Mouse (Mus musculus) MEL (cell line): ENCODE data around the gene Gm3285. TPM values are rescaled to one million over a fixed set of nuclear protein-coding genes. Genes with fewer than 3 reads are reported as not detected.

ENCODE experiments used
- DNase-seq: peaks from one replicate; pipeline ENCODE4 v3.0.0; 2011; ENCODE audit warnings: low read depth, low spot score
- H3K27ac ChIP-seq: 2 replicates; pipeline ENCODE4 v1.5.1; 2012; ENCODE audit warnings: low read depth, mild to moderate bottlenecking, control low read depth, low read length, moderate library complexity; ENCODE audit not compliant: control insufficient read depth
- H3K27me3 ChIP-seq, 2 experiments: fragments of 150-350 bp in 1 of 2; sonication (generic) in 1 of 2; 2 replicates each; pipeline ENCODE4 v1.6.1; 2012; ENCODE audit warnings: low read length in 2 of 2, mild to moderate bottlenecking in 2 of 2, improper control_type of control experiment in 1 of 2, moderate library complexity in 1 of 2; ENCODE audit not compliant: insufficient read depth in 2 of 2, control insufficient read depth in 1 of 2
- H3K36me3 ChIP-seq, 2 experiments: 2 replicates each; pipeline ENCODE4 v1.6.1; 2012 to 2014; ENCODE audit warnings: low read length in 2 of 2, improper control_type of control experiment in 1 of 2, inconsistent platforms in 1 of 2, mild to moderate bottlenecking in 1 of 2; ENCODE audit not compliant: insufficient read depth in 2 of 2, control insufficient read depth in 1 of 2
- H3K4me1 ChIP-seq, 2 experiments: fragments of 150-350 bp in 1 of 2; sonication (generic) in 1 of 2; 2 replicates each; pipeline ENCODE4 v1.6.1; 2012; ENCODE audit warnings: low read length in 2 of 2, improper control_type of control experiment in 1 of 2, mild to moderate bottlenecking in 1 of 2; ENCODE audit not compliant: insufficient read depth in 2 of 2, control insufficient read depth in 1 of 2
- H3K4me3 ChIP-seq, 2 experiments: fragments of 150-350 bp in 1 of 2; sonication (generic) in 1 of 2; 2 replicates each; pipeline ENCODE4 v1.5.1; 2012; ENCODE audit warnings: low read depth in 2 of 2, low read length in 2 of 2, mild to moderate bottlenecking in 2 of 2, moderate library complexity in 2 of 2, control low read depth in 1 of 2, improper control_type of control experiment in 1 of 2; ENCODE audit not compliant: control insufficient read depth in 1 of 2, insufficient read depth in 1 of 2
- H3K79me2 ChIP-seq: 2 replicates; pipeline ENCODE4 v1.6.1; 2012; ENCODE audit warnings: mild to moderate bottlenecking, low read length, moderate library complexity; ENCODE audit not compliant: control insufficient read depth, poor library complexity, insufficient read depth
- H3K9ac ChIP-seq: 2 replicates; pipeline ENCODE4 v1.6.1; 2012; ENCODE audit warnings: low read depth, mild to moderate bottlenecking, control low read depth, low read length, moderate library complexity; ENCODE audit not compliant: control insufficient read depth, poor library complexity, severe bottlenecking
- H3K9me3 ChIP-seq: fragments of 150-350 bp; sonication (generic); replicated peaks from 2 replicates; pipeline ENCODE4 v1.6.1; 2012; ENCODE audit warnings: mild to moderate bottlenecking, low read length, improper control_type of control experiment, moderate library complexity; ENCODE audit not compliant: insufficient read depth
- CHD2 ChIP-seq: IDR thresholded peaks from 2 replicates; pipeline ENCODE4 v1.6.1; 2011; ENCODE audit warnings: low read length, improper control_type of control experiment
- E2F4 ChIP-seq: IDR thresholded peaks from 2 replicates; pipeline ENCODE4 v1.6.1; 2011; ENCODE audit warnings: low read depth, low read length, improper control_type of control experiment, borderline replicate concordance
- ELF1 ChIP-seq: IDR thresholded peaks from 2 replicates; pipeline ENCODE4 v1.6.1; 2014; ENCODE audit warnings: low read depth, mild to moderate bottlenecking, inconsistent platforms, low read length, improper control_type of control experiment, moderate library complexity
- EP300 ChIP-seq, 2 experiments: IDR thresholded peaks; 2 replicates each; pipeline ENCODE4 v1.6.1; 2011; ENCODE audit warnings: improper control_type of control experiment in 2 of 2, low read length in 2 of 2, low read depth in 1 of 2, mild to moderate bottlenecking in 1 of 2
- HCFC1 ChIP-seq: IDR thresholded peaks from 2 replicates; pipeline ENCODE4 v1.6.1; 2012; ENCODE audit warnings: low read depth, mild to moderate bottlenecking, inconsistent platforms, low read length, improper control_type of control experiment, moderate library complexity
- MAFK ChIP-seq: IDR thresholded peaks from 2 replicates; pipeline ENCODE4 v1.6.1; 2011; ENCODE audit warnings: low read depth, mild to moderate bottlenecking, low read length, improper control_type of control experiment, borderline replicate concordance
- MAZ ChIP-seq: IDR thresholded peaks from 2 replicates; pipeline ENCODE4 v1.6.1; 2012; ENCODE audit warnings: low read depth, mild to moderate bottlenecking, inconsistent platforms, low read length, improper control_type of control experiment
- MXI1 ChIP-seq: IDR thresholded peaks from 2 replicates; pipeline ENCODE4 v1.6.1; 2011; ENCODE audit warnings: mild to moderate bottlenecking, low read depth, low read length, improper control_type of control experiment
- MYB ChIP-seq: IDR thresholded peaks from 2 replicates; pipeline ENCODE4 v1.6.1; 2011; ENCODE audit warnings: mild to moderate bottlenecking, low read depth, low read length, improper control_type of control experiment
- NELFE ChIP-seq: IDR thresholded peaks from 2 replicates; pipeline ENCODE4 v1.6.1; 2011; ENCODE audit warnings: low read depth, low read length, improper control_type of control experiment
- NRF1 ChIP-seq: IDR thresholded peaks from 2 replicates; pipeline ENCODE4 v1.6.1; 2014; ENCODE audit warnings: low read depth, mild to moderate bottlenecking, inconsistent platforms, low read length, improper control_type of control experiment, moderate library complexity; ENCODE audit not compliant: poor library complexity, insufficient read depth, severe bottlenecking
- POLR2A ChIP-seq, 2 experiments: IDR thresholded peaks; 2 replicates each; pipeline ENCODE4 v1.6.1; 2011 to 2012; ENCODE audit warnings: low read length in 2 of 2, mild to moderate bottlenecking in 2 of 2, control low read depth in 1 of 2, improper control_type of control experiment in 1 of 2, low read depth in 1 of 2, moderate library complexity in 1 of 2; ENCODE audit not compliant: control insufficient read depth in 1 of 2, insufficient read depth in 1 of 2, poor library complexity in 1 of 2
- POLR2AphosphoS2 ChIP-seq: IDR thresholded peaks from 2 replicates; pipeline ENCODE4 v1.6.1; 2011; ENCODE audit warnings: low read length, improper control_type of control experiment
- SIN3A ChIP-seq: IDR thresholded peaks from 2 replicates; pipeline ENCODE4 v1.6.1; 2012; ENCODE audit warnings: low read length, improper control_type of control experiment, inconsistent platforms
- SMC3 ChIP-seq: IDR thresholded peaks from 2 replicates; pipeline ENCODE4 v1.6.1; 2011; ENCODE audit warnings: low read depth, low read length, improper control_type of control experiment
- TBP ChIP-seq: IDR thresholded peaks from 2 replicates; pipeline ENCODE4 v1.8.0; 2011; ENCODE audit warnings: low read depth, low read length, improper control_type of control experiment
- TCF12 ChIP-seq: IDR thresholded peaks from 2 replicates; pipeline ENCODE4 v1.6.1; 2014; ENCODE audit warnings: low read depth, mild to moderate bottlenecking, inconsistent platforms, low read length, improper control_type of control experiment, moderate library complexity
- UBTF ChIP-seq: IDR thresholded peaks from 2 replicates; pipeline ENCODE4 v1.6.1; 2012; ENCODE audit warnings: low read depth, mild to moderate bottlenecking, inconsistent platforms, low read length, improper control_type of control experiment, moderate library complexity, borderline replicate concordance; ENCODE audit not compliant: insufficient read depth
- USF1 ChIP-seq: IDR thresholded peaks from 2 replicates; pipeline ENCODE4 v1.6.1; 2014; ENCODE audit warnings: low read depth, mild to moderate bottlenecking, inconsistent platforms, low read length, improper control_type of control experiment, moderate library complexity
- USF2 ChIP-seq, 2 experiments: IDR thresholded peaks; 2 replicates each; pipeline ENCODE4 v1.6.1; 2011 to 2012; ENCODE audit warnings: improper control_type of control experiment in 2 of 2, low read length in 2 of 2, borderline replicate concordance in 1 of 2, inconsistent platforms in 1 of 2, low read depth in 1 of 2, mild to moderate bottlenecking in 1 of 2; ENCODE audit not compliant: insufficient read depth in 1 of 2
- ZC3H11A ChIP-seq: IDR thresholded peaks from 2 replicates; pipeline ENCODE4 v1.6.1; 2012; ENCODE audit warnings: low read depth, mild to moderate bottlenecking, inconsistent platforms, low read length, improper control_type of control experiment
- ZKSCAN1 ChIP-seq: IDR thresholded peaks from 2 replicates; pipeline ENCODE4 v1.6.1; 2012; ENCODE audit warnings: low read depth, mild to moderate bottlenecking, inconsistent platforms, low read length, improper control_type of control experiment, moderate library complexity
- ZMIZ1 ChIP-seq: IDR thresholded peaks from 2 replicates; pipeline ENCODE4 v1.6.1; 2012; ENCODE audit warnings: low read depth, mild to moderate bottlenecking, inconsistent platforms, low read length, improper control_type of control experiment, moderate library complexity
- polyA plus RNA-seq, 2 experiments: library from polyadenylated mRNA; stranded (reverse) in 1 of 2; unstranded in 1 of 2; fragments of >175 nt in 1 of 2; fragments of >200 nt in 1 of 2; gene quantifications; 2 replicates each; pipeline versions ENCODE4 v1.2.1 to v1.2.4; 2012; ENCODE audit warnings: low replicate concordance in 2 of 2, low read depth in 1 of 2; ENCODE audit not compliant: insufficient read length in 2 of 2, insufficient read depth in 1 of 2, missing spikeins in 1 of 2
- total RNA-seq: library from RNA; depleted of rRNA; stranded (reverse); fragments of 300-350 nt; gene quantifications from 2 replicates; pipeline ENCODE4 v1.2.3, GENCODE M21; 2012

The Gm3285 gene
- total and polyA plus RNA-seq, 3 experiments, result not detected

GRCm38 (mm10) chr10:77864762-77865143 is 3.0 kb downstream of the Gm3285 start:
- Histone ChIP-seq H3K4me1 (peaks cover 0 to 6% of the 10 kb centered on the region in 2 experiments; a peak in 1 of 4 replicates), H3K4me3 (peak overlapping the region; percentile 56 to 68), H3K9ac (peak overlapping the region; percentile 35), H3K27ac (no peak overlapping the region), H3K9me3 (no peaks in the 10 kb centered on the region), H3K27me3 (peaks cover 0 to 3% of the 10 kb centered on the region in 2 experiments; a peak in 1 of 4 replicates), H3K79me2 (no peaks in the 10 kb centered on the region), H3K36me3 (no peaks in the 10 kb centered on the region)
- TF ChIP-seq E2F4, result no peak
- no peak for TF ChIP-seq POLR2A (IDR thresholded peaks at IDR 0.05; ENCODE audit: control insufficient read depth in 1 of 2, insufficient read depth in 1 of 2, low read depth in 1 of 2, low read length in 2 of 2, poor library complexity in 1 of 2)
- no peak for TF ChIP-seq ZMIZ1
- no peak for DNase-seq

GRCm38 (mm10) chr10:77867546-77867945 is 5.8 kb downstream of the Gm3285 start:
- peak; percentile 23 for DNase-seq
- no peaks in the 10 kb centered on the region for H3K79me2 ChIP-seq
- no peak overlapping the region for H3K9ac ChIP-seq
- no peaks in the 10 kb centered on the region for H3K36me3 ChIP-seq
- TF ChIP-seq USF1, result no peak
- TF ChIP-seq SIN3A, result peak; percentile 43; the same call in 1 of the 2 replicates
- no peak for TF ChIP-seq MYB
- no peak overlapping the region for H3K4me3 ChIP-seq
- no peaks in the 10 kb centered on the region for H3K27me3 ChIP-seq
- H3K27ac ChIP-seq, result no peak overlapping the region
- H3K9me3 ChIP-seq, result no peaks in the 10 kb centered on the region
- H3K4me1 ChIP-seq, result peaks cover 0 to 6% of the 10 kb centered on the region in 2 experiments; a peak in 1 of 4 replicates

GRCm38 (mm10) chr10:77869651-77870050 is 7.9 kb downstream of the Gm3285 start:
- H3K79me2 ChIP-seq, result no peaks in the 10 kb centered on the region
- H3K4me3 ChIP-seq, result no peak overlapping the region
- H3K9ac ChIP-seq, result no peak overlapping the region
- no peaks in the 10 kb centered on the region for H3K27me3 ChIP-seq
- TF ChIP-seq E2F4 (no peak), NELFE (no peak), ZC3H11A (no peak), TCF12 (no peak), TBP (no peak), ZKSCAN1 (no peak), EP300 (IDR thresholded peaks at IDR 0.05; ENCODE audit: low read depth in 1 of 2, low read length in 2 of 2) (no peak), ELF1 (no peak), NRF1 (no peak), SMC3 (no peak), POLR2A (IDR thresholded peaks at IDR 0.05; ENCODE audit: control insufficient read depth in 1 of 2, insufficient read depth in 1 of 2, low read depth in 1 of 2, low read length in 2 of 2, poor library complexity in 1 of 2) (no peak), MAFK (no peak), MAZ (no peak), CHD2 (no peak), MXI1 (no peak), UBTF (no peak), HCFC1 (no peak), POLR2AphosphoS2 (no peak), USF2 (IDR thresholded peaks at IDR 0.05; ENCODE audit: borderline replicate concordance in 1 of 2, insufficient read depth in 1 of 2, low read depth in 1 of 2, low read length in 2 of 2) (no peak)
- peaks cover 0 to 6% of the 10 kb centered on the region in 2 experiments; a peak in 1 of 4 replicates for H3K4me1 ChIP-seq
- DNase-seq, result no peak
- no peak overlapping the region for H3K27ac ChIP-seq
- H3K9me3 ChIP-seq, result no peaks in the 10 kb centered on the region
- H3K36me3 ChIP-seq, result no peaks in the 10 kb centered on the region
